Mouse (Mus musculus) ovary, postnatal 10 days (tissue): Measurements from ENCODE around the gene Ubtf.
"Not testable (repeated sequence)": the region's sequence is repeated elsewhere in the genome, so short reads cannot be mapped to it uniquely, and the experiment has no call there.

Experiments used
- DNase-seq: peaks from one replicate; pipeline ENCODE4 v3.0.0; 2022; ENCODE audit warnings: low spot score

Gene Ubtf

GRCm38 (mm10) chr11:102319410-102319792, at the start of gene Ubtf:
Gene Ubtf (minus strand): TSS chr11:102319742.
- peak; percentile 63 for DNase-seq

DNA sequence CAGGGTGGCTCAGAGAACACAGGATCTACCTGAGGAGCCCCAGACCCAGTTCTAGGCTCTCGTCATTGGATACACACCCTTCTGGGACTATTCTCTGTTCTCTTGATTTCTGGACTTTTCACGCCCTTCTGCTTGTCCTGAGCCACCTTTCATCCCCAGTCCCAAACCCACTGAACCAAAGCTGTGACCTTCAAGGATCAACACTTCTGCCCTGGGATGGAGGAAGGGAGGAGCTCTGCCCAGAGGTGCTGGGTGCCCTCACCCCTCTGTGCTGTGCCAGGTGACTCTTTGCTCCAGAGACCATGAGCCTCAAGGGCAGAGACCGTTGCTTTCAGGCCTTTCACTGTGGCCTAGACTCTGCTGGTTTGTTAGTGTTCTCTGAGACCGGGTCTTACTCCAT, 49.7 kb upstream of the Ubtf start:
- no peak for DNase-seq

GRCm38 (mm10) chr11:102368347-102368746, 48.8 kb upstream of the Ubtf start:
- no peak for DNase-seq

DNA sequence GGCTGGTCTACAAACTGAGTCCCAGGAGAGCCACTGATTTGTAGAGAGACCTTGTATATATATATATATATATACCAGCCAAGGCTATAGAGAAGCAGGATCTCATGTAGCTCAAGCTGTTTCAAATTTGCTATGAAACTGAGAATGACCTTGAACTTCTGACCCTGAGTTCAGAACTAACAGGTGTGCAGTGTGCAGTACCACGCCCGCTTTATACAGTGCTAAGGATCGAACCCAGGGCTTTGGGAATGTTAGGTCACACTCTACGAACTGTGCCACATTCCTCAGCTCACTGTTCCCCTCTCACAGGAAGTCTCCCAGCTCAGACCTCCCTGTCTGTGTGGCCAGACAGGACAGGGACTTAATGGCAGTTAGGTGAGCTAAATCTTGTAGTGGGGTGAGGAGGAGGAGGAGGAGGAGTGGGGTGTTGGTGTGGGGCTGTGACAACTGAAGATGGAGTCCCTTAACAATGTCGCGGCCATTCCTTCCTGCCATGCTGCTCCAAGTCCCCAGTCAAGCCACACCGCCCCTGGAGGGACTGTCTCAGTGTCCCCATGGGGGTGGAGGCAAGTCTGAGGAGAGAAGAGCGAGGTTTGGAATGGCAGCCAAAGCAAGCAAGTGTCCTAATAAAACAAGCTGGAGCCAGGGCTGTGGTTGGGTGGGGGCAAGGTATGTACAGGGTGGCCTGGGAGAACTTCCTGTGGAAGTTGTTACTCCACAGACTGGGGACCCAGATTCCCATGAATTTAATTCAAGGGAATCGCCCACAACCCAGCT, 48.1 kb upstream of the Ubtf start:
- no peak for DNase-seq

DNA sequence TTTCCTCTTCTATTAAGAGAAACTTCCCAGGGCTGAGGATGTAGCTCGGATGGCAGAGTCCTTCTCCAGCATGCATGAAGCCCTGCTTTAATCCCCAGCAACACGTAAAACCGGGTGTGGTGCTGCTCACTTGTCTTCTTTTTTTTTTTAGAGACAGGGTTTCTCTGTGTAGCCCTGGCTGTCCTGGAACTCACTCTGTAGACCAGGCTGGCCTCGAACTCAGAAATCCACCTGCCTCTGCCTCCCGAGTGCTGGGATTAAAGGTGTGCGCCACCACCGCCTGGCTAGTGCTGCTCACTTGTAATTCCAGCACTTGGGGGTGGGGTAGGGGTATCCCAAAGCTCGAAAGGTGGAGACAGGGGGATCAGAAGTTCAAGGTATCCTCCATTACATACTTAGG, 46.6 kb upstream of the Ubtf start, which contains the start of gene Slc4a1:
Gene Slc4a1, minus strand, starts transcription at position 101 of the 400 bp plus-strand sequence.
- not testable (repeated sequence) for DNase-seq

DNA sequence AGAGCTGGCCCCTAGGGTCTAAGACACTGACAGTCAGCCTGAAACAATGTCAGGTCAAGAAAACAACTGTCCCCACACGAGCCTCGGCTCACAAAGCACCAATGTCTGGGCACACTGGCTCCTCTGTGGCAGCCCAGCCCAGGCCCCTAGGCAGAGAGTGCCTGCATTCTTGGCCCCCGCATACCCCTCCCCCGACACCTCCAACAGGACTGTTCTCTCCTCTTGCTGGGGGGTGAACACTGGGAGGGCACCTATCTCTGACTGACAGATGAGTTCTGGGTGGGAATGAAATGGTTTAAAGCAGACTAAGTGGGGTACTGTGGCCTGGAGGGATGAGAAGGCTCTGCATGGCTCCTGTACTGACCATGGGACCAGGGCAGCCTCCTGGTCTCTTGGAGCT, 46.2 kb upstream of the Ubtf start:
- no peak for DNase-seq

- no peak for DNase-seq
Observed at GRCm38 (mm10) chr11:102364570-102365371, 45.2 kb upstream of the Ubtf start.

GRCm38 (mm10) chr11:102363623-102364022, 44.1 kb upstream of the Ubtf start:
- DNase-seq = no peak

GRCm38 (mm10) chr11:102361776-102362495, 42.4 kb upstream of the Ubtf start:
- DNase-seq = no peak

DNA sequence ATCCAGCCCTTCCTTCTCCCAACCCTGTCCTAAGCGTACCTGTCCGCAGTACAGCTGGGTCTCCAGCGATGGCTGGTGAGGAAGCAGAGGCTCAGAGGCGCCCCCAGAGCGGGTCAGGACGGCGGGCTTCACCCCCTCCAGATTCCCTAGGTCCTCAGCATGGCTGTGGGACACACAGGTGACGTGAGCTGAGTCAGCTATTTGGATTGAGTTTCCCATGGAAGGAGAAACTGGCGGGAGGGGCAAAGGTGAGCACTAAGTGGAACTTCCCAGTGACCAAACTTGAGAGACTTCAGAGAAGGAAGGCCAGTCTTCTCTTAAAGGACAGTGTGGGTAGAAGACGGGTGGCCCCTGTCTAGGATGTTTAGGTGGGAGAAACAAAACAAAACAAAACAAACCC, 38.8 kb upstream of the Ubtf start:
- DNase-seq = no peak

GRCm38 (mm10) chr11:102356636-102357350, 37.3 kb upstream of the Ubtf start:
- no peak for DNase-seq

DNA sequence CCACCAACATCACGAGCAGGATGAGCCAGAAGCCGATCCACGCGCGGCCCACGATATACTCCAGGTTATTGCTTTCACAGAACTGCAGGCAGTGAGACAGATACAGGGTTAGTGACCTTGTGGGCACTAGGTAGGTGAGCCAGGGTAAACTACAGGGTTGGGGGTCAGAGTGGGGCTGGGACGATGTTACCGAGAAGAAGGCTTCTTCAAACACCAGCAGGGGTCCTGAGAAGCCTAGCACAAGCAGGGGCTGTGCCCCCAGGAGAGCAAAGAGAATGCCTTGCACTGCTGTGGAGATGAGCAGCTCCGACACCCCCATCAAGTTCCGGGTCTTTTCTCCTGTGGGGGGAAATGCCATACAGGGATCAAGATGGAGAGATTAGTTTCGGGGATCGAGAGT, 36.6 kb upstream of the Ubtf start:
- DNase-seq = no peak

GRCm38 (mm10) chr11:102355501-102355900, 36.0 kb upstream of the Ubtf start:
- DNase-seq = no peak

GRCm38 (mm10) chr11:102353021-102353431, 33.5 kb upstream of the Ubtf start:
- no peak for DNase-seq

- DNase-seq = no peak
Observed at GRCm38 (mm10) chr11:102352378-102352777, 32.8 kb upstream of the Ubtf start.

- no peak for DNase-seq
Observed at GRCm38 (mm10) chr11:102350981-102351523, 31.5 kb upstream of the Ubtf start.

DNA sequence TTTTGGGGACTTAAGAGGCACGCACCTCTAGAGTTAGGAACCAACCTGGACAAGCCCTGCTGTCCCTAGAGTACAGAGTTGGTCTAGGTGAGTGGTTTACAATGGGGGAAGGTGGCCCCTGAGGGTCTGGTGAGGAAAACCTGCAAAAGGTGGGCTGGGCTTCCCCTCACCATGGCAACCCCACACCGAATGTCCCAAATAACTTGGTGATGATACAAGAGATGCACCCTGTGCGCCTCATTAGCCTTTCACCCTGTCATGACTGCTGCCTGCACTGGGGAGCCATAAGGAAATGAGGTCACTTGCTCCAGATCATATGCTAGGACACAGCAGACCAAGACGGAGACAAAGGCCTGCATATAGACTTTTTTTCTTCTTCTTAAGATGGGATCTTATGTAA, 30.9 kb upstream of the Ubtf start:
- no peak for DNase-seq

DNA sequence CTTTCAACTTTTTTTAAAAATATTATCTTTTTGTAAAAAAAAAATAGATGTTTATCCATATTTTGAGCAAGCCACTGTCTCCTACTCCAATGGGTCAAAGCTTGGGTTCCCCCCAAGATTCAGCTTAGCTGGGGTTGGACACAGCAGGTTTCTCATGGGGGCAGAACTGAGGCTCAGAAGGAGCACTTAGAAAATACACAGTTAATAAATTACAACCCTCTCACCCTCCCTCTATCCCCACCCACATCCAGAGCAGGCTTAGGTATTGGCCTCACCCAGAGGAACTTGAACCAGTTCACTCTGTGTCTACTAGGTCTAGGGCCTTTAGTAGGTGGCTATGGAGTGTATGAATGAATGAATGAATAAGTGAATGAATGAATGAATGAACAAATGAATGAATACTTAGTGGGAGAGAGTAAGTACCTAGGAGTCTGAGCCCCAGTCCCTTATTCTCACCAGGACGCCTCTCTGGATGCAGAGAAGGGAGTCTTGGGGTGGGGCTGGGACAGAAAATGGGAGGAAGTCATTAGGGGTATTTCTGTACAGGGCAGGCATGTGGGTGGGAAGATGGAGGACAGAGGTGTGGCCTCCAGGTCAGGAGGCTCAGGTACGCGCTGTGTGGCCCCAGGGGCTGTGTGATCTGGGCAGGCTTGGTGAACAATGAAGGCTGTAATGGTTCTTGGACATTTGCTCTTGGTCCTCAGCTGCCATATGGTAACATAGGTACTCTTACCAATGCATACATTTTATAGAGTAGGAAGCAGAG, 29.8 kb upstream of the Ubtf start:
- no peak for DNase-seq

- DNase-seq = no peak
Observed at GRCm38 (mm10) chr11:102348771-102349170, 29.2 kb upstream of the Ubtf start.

DNA sequence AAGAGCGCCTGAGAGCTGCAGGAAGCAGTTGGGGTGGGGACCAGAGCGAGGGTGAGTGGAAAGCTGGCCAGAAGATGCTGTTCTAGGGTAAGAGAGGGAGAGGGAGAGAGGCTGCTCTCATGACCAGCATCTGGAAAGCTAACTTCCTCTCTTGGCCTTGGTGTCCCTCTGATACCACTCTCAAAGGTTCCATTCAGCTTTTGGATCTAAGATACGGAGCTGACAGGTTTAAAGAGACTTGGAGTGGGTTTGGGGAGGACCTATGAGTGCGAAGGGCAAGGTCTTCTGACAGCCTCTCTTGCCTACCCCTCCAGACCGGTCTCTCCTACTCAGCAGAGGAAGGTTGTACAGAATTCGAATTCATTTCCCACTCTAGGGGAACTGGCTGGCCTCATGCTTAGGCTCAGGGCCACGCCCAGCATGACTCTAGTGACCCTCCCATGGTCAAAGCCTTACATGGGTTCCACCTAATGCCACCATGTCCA, 28.6 kb upstream of the Ubtf start:
- DNase-seq = no peak

- DNase-seq = no peak
Observed at GRCm38 (mm10) chr11:102347683-102348082, 28.1 kb upstream of the Ubtf start.
